Mouse (Mus musculus): ENCODE measurements around the gene Arhgap32.

Arhgap32 gene

DNA sequence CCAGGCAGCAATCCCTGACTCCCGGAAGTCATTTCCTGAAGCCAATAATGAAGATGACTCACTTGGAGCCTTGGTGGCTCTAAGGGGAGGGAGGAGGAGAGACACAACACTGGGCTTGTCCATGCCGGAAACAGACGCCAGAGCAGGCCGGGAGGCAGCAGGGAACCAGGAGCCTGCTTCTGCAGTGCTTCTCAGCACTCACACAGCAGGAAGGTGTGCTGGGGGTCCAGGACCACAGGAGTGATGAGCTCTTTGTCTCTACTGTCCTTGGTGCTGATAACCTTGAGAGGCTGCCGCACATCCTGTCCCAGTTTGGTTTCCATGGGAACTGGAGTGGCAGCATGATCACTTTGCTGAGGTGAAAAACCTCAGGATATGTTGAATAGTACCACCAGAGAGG, 176.8 kb downstream of the Arhgap32 start:
- H3K27me3 ChIP-seq (ENCODE audit: control insufficient read depth, insufficient read depth, low read length, poor library complexity, severe bottlenecking), result no peaks in the 10 kb centered on the region
- H3K36me3 ChIP-seq (ENCODE audit: control insufficient read depth, insufficient read depth, low read length, poor library complexity, severe bottlenecking), result no peaks in the 10 kb centered on the region
- DNase-seq (ENCODE audit: low read depth, low spot score), result no peak

DNA sequence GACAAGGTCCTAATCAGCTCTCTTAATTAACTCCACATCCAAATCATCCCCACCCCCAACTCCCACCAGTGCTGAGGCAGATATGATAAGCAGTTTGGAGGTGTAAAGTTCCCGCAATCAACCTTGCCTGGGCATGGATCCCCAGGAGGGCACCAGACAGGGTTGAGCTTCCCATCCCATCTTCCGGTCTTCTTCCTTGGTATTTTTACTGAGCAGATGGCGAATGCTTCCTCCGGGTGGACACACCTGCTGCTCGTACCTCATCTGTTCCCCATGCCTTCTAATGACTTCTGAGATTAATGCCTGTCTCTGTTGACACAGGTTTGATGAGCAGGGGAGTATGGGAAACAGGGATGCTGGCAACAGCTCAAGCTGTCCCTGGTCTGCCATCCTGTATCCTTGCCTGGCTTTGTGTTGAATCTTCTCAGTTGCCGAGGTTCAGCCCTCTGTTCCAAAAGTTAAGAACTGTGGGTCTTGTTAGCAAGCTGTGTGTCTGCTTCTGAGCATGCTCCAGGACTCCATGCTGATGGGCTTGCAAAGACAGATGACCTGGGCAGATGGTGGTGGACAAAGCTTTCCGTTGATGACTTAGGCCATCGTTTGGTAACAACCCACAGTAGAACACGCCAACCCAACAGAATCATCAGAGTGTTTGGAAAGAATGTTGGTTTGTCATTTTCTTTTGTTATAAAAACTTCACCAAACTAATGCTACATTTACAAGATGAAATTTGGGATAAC, 179.3 kb downstream of the Arhgap32 start:
- H3K27me3 ChIP-seq (ENCODE audit: control insufficient read depth, insufficient read depth, low read length, poor library complexity, severe bottlenecking), result no peaks in the 10 kb centered on the region
- DNase-seq (ENCODE audit: low read depth, low spot score), result no peak

GRCm38 (mm10) chr9:32302501-32303150, 186.7 kb downstream of the Arhgap32 start:
- DNase-seq (ENCODE audit: low read depth, low spot score), result no peak
- Histone ChIP-seq H3K36me3 (ENCODE audit: control insufficient read depth, insufficient read depth, low read length, poor library complexity, severe bottlenecking) (no peaks in the 10 kb centered on the region), H3K27me3 (ENCODE audit: control insufficient read depth, insufficient read depth, low read length, poor library complexity, severe bottlenecking) (no peaks in the 10 kb centered on the region)

More for the DNA sequence above, 179.3 kb downstream of the Arhgap32 start:
- no peaks in the 10 kb centered on the region for H3K36me3 ChIP-seq (ENCODE audit: control insufficient read depth, insufficient read depth, low read length, poor library complexity, severe bottlenecking)

GRCm38 (mm10) chr9:32311786-32312185, 195.8 kb downstream of the Arhgap32 start:
- Histone ChIP-seq H3K27me3 (ENCODE audit: control insufficient read depth, insufficient read depth, low read length, poor library complexity, severe bottlenecking) (no peaks in the 10 kb centered on the region), H3K36me3 (ENCODE audit: control insufficient read depth, insufficient read depth, low read length, poor library complexity, severe bottlenecking) (no peaks in the 10 kb centered on the region)
- DNase-seq (ENCODE audit: low read depth, low spot score), result no peak

- no peaks in the 10 kb centered on the region for H3K36me3 ChIP-seq (ENCODE audit: control insufficient read depth, insufficient read depth, low read length, poor library complexity, severe bottlenecking)
- no peaks in the 10 kb centered on the region for H3K27me3 ChIP-seq (ENCODE audit: control insufficient read depth, insufficient read depth, low read length, poor library complexity, severe bottlenecking)
- DNase-seq (ENCODE audit: low read depth, low spot score), result no peak
These were observed 196.3 kb downstream of the Arhgap32 start for GRCm38 (mm10) chr9:32312208-32312607.

- no peaks in the 10 kb centered on the region for H3K36me3 ChIP-seq (ENCODE audit: control insufficient read depth, insufficient read depth, low read length, poor library complexity, severe bottlenecking)
- no peak for DNase-seq (ENCODE audit: low read depth, low spot score)
- H3K27me3 ChIP-seq (ENCODE audit: control insufficient read depth, insufficient read depth, low read length, poor library complexity, severe bottlenecking), result no peaks in the 10 kb centered on the region
These were observed 198.1 kb downstream of the Arhgap32 start for GRCm38 (mm10) chr9:32314071-32314470.

DNA sequence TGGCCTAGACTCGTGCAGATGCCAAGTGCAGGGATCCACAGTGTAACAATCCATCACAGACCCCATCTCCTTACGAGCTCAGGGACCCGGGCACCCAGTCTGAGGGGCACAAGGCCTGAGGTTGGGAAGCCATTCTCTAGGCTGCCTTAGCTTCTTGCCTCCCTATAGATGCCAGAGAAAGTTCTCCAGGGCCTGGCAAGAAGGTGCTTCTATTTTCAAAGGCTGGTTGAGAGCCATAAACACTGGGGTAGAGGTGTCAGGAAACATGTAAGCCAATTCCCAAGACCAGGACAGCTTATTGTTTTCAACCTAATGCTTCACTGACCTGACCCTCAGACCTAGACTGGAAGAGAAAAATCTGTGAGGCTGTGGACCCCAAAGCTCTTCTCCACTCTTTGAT, 200.1 kb downstream of the Arhgap32 start:
- Histone ChIP-seq H3K27me3 (ENCODE audit: control insufficient read depth, insufficient read depth, low read length, poor library complexity, severe bottlenecking) (no peaks in the 10 kb centered on the region), H3K36me3 (ENCODE audit: control insufficient read depth, insufficient read depth, low read length, poor library complexity, severe bottlenecking) (no peaks in the 10 kb centered on the region)
- no peak for DNase-seq (ENCODE audit: low read depth, low spot score)
